Mouse (Mus musculus): Measurements from ENCODE around the gene Gpatch2.

DNA sequence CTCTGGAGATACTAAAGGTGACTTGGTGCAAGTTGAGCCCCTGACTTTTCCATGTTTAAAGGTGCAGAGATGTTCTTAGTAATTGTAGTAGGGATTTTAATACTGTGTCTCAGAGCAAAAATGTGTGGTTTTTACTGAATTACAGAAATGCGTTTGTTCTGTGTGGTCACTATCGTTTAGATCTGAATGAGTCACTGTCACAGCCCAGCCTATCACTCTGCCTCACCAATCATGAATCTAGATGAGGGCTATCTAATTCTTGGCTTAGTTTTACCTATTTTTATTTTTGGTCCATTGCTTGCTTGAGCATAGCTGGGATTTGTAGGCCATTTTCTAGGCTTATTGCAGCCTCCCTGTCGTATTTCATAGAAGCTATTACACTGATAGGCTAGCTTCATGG is 19.9 kb downstream of the Gpatch2 start:
- no peak for TF ChIP-seq GATA1 (IDR thresholded peaks at IDR 0.05; ENCODE audit: low read length)
- TF ChIP-seq TAL1 (IDR thresholded peaks at IDR 0.05; ENCODE audit: low read length) = no peak

Measured in erythroblast, embryonic 14.5 days (primary cell).